Mouse (Mus musculus) splenic B cell, adult 2 months (primary cell): ENCODE results near the gene Crat.

Source experiments
- DNase-seq: peaks from one replicate; pipeline ENCODE4 v3.0.0-alpha.2; 2011; ENCODE audit warnings: low read depth, low spot score
- H3K27me3 ChIP-seq: 2 replicates; pipeline ENCODE4 v1.6.1; 2012; ENCODE audit warnings: mild to moderate bottlenecking, low read length, moderate library complexity, mixed read lengths; ENCODE audit not compliant: control insufficient read depth, poor library complexity, insufficient read depth, severe bottlenecking
- H3K36me3 ChIP-seq: 2 replicates; pipeline ENCODE4 v1.6.1; 2012; ENCODE audit warnings: mild to moderate bottlenecking, low read length, moderate library complexity, mixed read lengths; ENCODE audit not compliant: control insufficient read depth, poor library complexity, insufficient read depth, severe bottlenecking

Crat gene

DNA sequence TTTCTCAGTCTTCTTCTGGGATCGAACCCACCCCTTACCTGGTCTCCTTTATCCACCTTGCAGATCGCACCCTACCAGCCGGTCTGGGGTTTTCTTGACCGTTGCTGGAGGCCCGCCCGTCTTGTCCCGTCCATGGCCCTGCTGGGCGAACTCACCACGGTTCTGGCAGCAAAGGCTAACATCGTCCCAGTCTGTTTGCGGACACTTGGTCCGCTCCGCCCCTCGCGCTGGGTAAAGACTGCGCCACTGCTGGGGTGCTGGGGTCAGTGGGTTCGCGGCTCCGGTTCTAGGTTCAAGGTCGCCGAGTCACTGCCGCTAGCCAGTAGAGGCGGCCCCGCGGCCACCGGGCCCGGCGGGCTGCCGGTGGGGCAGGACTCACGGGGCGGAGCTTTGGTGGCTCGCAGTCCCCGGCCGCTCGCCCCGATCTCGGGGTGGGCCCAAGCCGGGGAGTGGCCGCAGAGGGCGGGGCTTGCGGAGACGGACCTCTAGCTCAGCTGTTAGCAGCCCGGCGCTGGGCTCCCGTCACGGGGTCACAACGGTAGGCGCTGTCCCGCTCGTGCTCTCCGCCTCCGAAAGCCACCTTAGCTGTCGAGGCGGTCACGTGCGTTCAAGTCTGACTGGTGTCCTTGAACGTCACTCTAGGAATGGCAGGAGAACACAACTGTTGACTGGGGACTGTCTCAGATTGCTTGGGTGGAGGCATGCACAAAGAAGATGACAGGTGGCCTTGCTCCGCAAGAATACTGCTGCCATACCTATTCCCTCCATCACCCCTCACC lies at the start of gene Crat:
Crat (minus strand) TSS at position 657 of the 779 bp plus-strand sequence.
- Histone ChIP-seq H3K36me3 (no peaks in the 10 kb centered on the region), H3K27me3 (no peaks in the 10 kb centered on the region)
- DNase-seq = peak; percentile 82

DNA sequence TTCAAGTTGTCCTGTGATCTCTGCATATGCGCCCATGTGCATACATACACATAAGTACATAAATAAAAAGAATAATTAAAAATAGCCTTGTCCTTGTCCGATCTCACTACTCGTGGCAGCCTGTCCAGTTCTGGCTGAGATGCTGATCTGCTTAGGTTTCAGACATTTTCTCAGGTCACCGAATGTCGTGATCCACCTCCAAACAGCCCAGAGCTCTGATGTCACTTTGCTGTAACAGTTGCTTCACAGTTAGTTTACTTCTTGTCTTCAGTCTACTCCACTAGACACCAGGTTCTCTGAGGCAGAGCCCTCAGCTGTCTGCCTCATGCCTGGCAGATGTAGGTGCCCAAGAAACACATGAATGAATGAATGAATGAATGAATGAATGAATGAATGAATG lies 48.8 kb upstream of the Crat start:
- DNase-seq = peak; percentile 49
- no peaks in the 10 kb centered on the region for H3K36me3 ChIP-seq
- H3K27me3 ChIP-seq = no peaks in the 10 kb centered on the region

DNA sequence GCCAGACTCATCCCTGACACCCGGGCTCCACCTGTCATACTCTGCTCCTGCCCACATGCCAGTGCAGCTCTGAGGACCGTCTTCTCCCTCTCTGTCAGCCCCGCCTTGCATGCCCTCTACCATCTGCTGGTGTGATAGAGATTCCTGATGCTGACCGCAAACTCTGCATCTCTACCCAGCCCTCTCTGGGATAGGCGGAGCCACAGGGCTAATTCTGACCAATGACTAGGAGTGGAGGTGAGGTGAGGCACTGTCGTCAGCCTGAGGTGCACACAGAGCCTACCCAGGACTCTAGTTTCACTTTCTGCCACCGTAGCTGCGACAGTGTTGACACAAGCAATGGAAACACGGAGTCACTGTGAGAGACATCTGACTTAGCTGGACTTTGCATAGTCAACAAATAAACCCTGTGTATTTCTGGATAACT lies 48.3 kb upstream of the Crat start:
- Histone ChIP-seq H3K27me3 (no peaks in the 10 kb centered on the region), H3K36me3 (no peaks in the 10 kb centered on the region)
- peak; percentile 93 for DNase-seq

DNA sequence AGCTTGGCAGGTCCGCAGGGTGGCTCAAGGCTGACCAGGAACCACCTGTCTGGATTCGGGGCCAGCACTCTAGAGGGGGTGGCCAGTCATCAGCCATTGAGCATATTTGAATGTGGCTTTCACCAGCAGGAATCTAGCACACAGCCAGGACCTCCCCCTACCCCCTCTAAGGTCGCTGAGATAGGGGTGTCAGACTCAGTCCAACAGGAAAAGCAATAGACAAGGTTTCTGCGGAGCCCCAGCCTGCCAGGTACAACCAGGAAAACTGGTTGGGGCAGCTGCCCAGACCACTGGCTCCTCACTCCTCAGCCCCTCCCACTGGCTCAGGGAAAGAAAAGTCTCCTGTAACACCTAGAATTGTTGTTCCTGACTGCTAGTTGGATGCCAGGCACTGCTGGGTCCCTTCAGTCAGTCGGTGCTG lies 47.7 kb upstream of the Crat start:
- DNase-seq = no peak
- no peaks in the 10 kb centered on the region for H3K36me3 ChIP-seq
- H3K27me3 ChIP-seq = no peaks in the 10 kb centered on the region

DNA sequence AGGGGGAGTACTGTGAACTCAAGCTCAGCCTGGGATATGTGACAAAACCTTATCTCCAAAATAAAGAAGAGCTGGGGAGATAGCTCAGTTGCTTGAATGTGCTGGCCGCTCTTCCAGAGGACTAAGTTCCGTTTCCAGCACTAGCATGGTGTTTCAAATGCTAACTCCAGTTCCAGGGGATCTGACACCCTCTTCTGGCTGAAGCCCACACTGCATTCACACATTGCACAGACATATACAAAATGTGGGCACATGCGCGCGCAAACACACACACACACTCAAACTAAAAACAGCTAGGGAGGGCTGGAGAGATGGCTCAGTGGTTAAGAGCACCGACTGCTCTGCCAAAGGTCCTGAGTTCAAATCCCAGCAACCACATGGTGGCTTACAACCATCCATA lies 43.6 kb upstream of the Crat start:
- peak; percentile 34 for DNase-seq
- Histone ChIP-seq H3K36me3 (no peaks in the 10 kb centered on the region), H3K27me3 (no peaks in the 10 kb centered on the region)

DNA sequence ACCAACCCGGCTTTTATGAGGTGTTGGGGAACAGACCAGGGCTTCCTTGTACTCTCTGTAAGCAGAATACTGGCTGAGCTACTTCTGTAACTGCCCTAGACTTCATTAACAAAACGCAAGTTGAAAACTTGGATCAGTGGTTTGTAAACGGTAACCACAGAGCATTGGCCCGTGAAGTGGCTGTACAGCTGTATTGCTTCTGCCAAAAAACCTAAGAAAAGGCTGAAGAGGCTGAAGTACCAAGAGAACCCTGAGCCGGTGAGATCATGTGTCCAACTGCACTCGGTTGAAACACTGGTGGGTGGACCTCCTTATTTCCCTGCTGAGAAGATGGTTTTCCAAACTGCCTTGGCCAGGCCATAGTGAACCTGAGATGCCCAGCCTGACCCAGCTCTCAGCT lies 42.7 kb upstream of the Crat start:
- peak; percentile 28 for DNase-seq

DNA sequence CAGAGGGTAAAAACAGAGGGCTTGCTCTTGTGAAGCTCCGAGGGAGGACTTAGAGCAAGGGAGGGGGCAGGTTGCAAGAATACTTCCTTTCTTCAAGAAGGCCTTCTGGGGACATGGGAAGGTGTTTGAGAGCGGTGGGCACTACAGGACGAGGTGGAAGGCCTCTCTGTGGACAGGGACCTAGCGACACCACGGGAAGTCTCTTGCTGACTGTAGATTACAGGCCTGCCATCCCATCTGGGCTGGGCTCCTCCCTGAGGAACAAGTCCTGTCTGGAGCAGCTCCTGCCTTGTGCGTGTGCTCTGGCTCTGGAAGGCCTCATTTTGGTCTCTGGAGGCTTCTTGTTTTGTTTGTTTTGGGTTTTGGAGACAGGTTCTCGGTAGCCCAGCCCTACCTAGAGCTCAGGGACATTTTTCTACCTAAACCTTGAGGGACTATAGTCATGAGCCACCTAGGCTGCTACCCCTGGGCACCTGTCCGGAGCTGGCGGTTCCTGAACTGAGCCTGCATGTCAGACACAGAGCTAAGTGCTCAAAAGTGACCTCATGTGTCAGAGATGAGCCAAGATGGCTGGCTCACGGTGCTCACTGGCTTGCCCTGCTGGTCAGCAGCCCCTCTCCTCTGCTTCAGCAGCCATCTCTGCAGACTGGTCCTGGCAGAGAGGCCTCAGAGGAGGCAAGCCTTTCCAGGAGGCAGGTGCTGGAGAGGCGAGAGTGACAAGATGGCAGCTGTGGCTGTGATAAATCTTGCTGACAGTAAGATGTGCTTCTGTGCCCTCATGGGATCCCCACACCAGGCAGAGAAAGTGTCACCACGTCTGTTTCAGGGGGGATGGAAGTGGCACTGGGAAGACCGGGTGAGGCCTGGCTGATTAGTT lies 40.7 kb upstream of the Crat start:
- Histone ChIP-seq H3K27me3 (no peaks in the 10 kb centered on the region), H3K36me3 (no peaks in the 10 kb centered on the region)
- no peak for DNase-seq

More for the DNA sequence above, 42.7 kb upstream of the Crat start:
- Histone ChIP-seq H3K27me3 (no peaks in the 10 kb centered on the region), H3K36me3 (no peaks in the 10 kb centered on the region)

DNA sequence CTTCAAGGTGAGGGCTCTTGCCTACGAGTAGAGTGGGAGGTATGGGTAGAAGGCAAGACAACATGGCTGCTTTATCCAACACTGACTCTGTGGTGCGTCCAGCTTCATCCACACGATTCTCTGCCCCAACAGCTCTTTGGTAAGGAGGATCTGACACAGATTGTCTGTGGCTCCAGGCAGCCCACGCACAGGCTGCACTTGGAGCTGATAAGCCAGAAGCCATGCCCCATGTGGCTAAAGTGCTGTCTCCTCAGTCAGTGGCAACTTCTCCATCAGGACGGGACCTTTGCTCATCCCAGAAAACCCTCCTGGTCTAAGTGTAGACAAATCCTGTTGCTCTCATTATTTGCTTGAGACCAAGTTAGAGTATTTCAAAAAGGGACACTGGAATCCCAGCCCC lies 39.0 kb upstream of the Crat start:
- DNase-seq = no peak
- no peaks in the 10 kb centered on the region for H3K36me3 ChIP-seq

DNA sequence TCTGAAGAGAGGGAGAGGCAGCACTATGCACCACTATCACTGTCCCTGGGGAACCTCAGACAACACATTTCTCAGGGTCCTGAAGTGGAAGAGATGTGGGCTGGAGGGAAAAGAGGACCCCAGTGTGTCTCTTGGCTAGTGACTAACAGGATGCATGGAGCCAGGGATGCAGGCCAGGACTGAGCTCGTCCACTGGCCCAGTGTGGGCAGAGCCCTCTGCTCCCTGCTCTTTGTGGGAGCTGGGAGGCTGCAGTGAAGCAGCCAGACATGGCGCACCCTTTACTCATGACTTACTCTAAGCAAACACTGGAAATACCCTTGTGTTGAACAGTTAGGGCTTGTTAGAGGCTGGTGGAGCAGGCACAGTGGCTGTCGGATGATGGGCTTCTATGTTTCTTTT lies 38.0 kb upstream of the Crat start:
- Histone ChIP-seq H3K27me3 (no peaks in the 10 kb centered on the region), H3K36me3 (no peaks in the 10 kb centered on the region)
- no peak for DNase-seq

More for the DNA sequence above, 39.0 kb upstream of the Crat start:
- H3K27me3 ChIP-seq = no peaks in the 10 kb centered on the region

DNA sequence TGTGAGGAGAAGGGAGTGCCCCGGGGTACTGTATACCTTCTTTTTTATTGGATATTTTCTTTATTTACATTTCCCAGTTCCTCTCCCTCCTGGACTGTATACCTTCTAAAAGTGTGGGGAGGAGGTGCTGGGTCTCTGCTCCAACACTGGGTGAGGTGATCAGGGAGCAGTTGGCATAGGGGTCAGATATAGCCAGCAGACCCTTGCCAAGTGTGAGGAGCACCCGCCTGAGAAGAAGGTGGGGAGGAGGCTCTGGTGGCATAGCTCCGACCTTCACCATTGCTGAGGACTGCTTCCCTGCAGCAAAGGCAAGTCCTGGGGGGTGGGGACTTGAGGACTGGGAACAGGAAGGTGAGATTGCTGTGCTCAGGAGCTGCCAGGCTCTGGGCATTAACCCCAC lies 35.9 kb upstream of the Crat start:
- Histone ChIP-seq H3K27me3 (no peaks in the 10 kb centered on the region), H3K36me3 (no peaks in the 10 kb centered on the region)
- no peak for DNase-seq

DNA sequence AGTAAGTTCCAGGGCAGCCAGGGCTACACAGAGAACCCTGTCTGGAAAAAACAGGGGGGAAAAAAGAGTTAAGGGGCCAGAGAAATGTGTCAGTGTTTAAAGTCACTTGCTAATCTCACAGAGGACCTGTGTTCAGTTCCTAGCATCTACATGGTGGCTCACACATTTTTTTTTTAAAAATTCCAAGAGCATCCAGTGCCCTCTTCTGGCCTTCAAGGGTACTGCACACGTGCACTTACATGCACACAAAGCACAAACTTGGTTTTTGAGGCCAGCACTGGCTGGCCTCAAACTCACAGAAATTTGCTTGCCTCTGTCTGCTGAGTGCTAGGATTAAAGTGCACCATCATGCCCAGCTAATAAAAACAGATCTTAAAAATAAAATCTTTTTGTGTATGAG lies 34.9 kb upstream of the Crat start:
- no peaks in the 10 kb centered on the region for H3K36me3 ChIP-seq
- no peaks in the 10 kb centered on the region for H3K27me3 ChIP-seq
- DNase-seq = peak; percentile 53

DNA sequence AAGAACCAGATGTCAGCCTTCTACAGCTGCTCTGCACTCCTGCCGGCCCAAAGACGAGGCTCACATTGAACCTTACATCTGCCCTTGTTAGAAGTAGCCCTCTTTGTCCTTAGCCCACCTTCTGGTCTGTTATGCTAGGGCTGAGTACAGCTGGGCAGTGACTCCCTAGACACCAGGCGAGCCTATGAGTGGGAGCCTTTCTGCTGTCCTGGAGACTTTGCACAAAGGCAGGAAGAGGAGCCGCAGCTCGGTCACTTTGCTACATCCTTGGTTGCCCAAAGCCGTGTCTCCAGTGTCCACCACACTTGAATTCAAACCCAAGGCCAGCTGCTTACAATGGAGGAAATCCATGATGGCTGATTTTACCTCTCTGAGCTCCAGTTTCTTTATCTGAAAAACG lies 32.8 kb upstream of the Crat start:
- Histone ChIP-seq H3K36me3 (no peaks in the 10 kb centered on the region; the same call in 1 of the 2 replicates), H3K27me3 (no peaks in the 10 kb centered on the region)
- DNase-seq = no peak

DNA sequence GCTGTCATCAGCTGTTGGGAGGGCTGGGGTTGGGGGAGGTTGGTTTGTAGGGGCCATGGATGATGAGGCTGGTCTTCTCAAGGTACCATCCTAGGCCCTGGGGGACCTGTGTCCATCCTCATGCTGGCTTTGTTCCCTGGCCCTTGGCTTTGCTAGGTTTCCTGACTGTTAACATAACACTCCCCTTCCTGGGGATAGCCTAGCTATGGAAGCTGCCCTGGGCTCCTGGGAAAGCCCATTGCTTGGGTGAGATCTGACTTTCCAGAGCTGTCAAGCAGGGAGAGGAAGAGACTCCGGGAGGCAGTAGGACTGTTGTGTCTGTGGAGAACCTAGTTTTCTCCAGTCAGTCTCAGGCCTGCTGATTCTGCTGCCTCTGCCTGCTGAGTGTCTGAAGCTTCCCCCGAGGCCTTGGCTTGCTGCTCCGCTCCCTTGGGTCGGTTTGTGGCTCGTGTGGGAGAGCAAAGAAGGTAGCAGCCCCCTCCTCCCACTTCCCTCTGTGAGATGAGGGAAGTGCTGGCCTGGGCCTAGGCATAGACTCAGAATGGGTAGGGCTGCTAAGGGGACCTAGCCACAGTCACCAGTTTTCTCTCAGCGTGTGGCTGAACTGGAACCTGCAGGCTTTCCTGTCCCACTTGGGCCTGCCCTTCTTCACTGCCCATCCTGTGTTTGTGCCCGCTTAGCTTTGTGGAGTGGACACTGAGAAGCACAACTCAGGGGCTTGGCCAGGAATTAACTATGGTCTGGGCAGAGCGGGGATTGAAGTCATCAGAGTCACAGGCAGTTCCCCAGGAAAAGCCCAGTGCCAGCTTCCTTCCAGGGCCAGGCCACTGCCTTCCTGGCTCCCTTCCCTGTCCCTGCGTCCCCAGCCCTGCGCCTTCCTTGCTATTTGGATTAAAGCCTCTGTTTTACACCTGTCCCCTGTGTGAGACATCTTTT lies 31.5 kb upstream of the Crat start:
- no peak for DNase-seq
- Histone ChIP-seq H3K36me3 (no peaks in the 10 kb centered on the region; the same call in 1 of the 2 replicates), H3K27me3 (no peaks in the 10 kb centered on the region)

DNA sequence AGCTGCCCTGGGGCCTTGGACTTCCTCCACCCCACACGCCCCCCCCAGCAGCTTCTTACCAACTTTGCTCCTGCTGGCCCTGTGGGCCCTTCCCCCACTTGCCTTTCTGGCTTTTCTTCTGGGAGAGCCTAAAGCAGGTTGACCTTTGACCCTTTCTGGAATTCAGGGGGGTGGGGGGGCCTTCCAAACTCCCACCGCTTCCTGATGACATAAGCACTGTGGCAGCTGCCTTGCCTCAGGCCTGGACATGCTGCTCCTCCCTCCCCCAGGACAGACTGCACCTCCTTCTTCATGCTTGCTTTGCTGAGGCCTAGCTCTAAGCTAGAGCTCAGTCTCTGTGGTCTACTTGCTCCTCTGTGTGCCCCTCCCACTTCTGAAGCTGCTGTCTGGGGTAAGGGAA lies 29.7 kb upstream of the Crat start:
- H3K27me3 ChIP-seq = no peaks in the 10 kb centered on the region
- H3K36me3 ChIP-seq = no peaks in the 10 kb centered on the region; the same call in none of the 2 replicates
- no peak for DNase-seq
